Mouse (Mus musculus): ENCODE measurements around the gene Etaa1. TPM values are rescaled to one million over a fixed set of nuclear protein-coding genes. Genes with fewer than 3 reads are reported as not detected.

Gene Etaa1
- 0.30 TPM in 1 of 2 replicates, not detected in the other for polyA plus RNA-seq (2012; ENCODE audit: insufficient read depth, low replicate concordance)

DNA sequence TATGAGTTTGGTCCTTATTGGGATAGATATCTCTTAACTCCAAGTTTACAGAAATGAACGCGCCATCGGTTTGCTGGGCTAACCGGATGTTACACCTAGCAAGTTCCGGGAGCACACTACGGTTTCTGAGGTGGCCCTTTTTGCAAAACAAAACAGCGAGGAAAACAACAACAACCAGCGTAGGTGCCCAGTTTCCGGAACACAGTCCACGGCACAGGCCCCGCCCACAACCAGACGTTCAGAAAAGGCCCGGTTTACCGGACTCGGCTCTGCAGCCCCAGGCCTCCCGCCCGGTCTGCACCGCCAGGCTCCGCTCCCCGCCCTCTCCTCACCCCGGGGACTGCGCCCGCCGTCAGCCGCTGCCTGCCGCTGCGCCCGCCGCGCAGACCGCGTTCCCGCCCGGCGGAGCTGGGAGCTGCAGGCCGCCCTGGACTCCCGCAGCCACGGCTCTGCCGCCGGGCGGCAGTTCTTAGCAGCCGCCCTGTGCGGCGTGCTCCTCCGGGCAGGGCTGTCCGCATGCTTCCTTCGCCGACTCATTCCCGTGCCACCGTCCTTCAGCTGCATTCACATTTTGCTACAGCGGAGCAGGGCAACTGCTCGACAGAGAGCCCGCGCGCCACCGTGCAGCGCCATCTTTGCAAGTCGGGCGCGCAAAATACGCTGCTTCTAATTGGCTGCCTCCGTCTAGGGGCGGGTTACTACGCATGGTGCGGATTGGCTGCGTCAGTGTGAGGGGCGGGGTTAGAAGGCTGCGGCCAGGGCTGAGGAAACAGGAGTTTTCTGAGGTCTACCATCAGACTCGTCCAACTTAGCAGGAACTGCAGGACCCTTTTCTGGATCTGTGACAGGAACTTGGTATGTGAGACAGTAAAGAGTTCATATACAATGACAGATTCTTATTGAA, at the start of gene Etaa1:
Etaa1 (minus strand) TSS at position 645 of the 904 bp plus-strand sequence.
- Histone ChIP-seq H3K27me3 (replicated peaks) (no peaks in the 10 kb centered on the region), H3K9me3 (no peaks in the 10 kb centered on the region), H3K4me1 (peaks cover 9% of the 10 kb centered on the region; the same call in 1 of the 2 replicates), H3K36me3 (replicated peaks; ENCODE audit: low read length) (peaks cover 29% of the 10 kb centered on the region), H3K4me3 (replicated peaks) (peak within 1 kb of the TSS; percentile 93)
- TF ChIP-seq GATA1 (IDR thresholded peaks at IDR 0.05; ENCODE audit: borderline replicate concordance, low read length) (no peak), FLI1 (IDR thresholded peaks at IDR 0.05; ENCODE audit: low read length) (no peak)

DNA sequence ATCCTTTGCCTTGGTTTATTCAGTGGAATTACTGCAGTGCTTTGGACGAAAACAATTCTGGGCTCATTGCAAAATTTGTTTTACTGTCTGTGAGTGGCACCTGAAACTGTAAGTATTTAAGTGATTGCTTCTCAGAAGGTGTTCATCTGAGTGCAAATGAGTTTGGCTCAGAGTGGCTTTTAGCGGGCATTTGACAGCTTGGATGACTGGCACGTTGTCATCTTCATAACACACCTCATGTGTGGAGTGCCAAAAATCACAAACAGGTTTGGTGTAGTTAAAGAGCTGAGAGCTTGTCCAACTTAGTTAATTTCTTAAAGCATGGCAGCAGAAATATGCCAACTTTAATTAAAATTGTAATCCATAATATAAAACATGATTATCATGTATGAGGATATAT, 40.5 kb upstream of the Etaa1 start:
- TF ChIP-seq FLI1 (IDR thresholded peaks at IDR 0.05; ENCODE audit: low read length) (no peak), GATA1 (IDR thresholded peaks at IDR 0.05; ENCODE audit: borderline replicate concordance, low read length) (no peak)
- H3K9me3 ChIP-seq, result 0 out of 2 replicates have a peak, but pooled peaks cover 3% of the 10 kb centered on the region
- H3K4me3 ChIP-seq (replicated peaks), result no peak overlapping the region
- no peaks in the 10 kb centered on the region for H3K27me3 ChIP-seq (replicated peaks)
- no peaks in the 10 kb centered on the region for H3K4me1 ChIP-seq
- H3K36me3 ChIP-seq (replicated peaks; ENCODE audit: low read length), result no peaks in the 10 kb centered on the region

DNA sequence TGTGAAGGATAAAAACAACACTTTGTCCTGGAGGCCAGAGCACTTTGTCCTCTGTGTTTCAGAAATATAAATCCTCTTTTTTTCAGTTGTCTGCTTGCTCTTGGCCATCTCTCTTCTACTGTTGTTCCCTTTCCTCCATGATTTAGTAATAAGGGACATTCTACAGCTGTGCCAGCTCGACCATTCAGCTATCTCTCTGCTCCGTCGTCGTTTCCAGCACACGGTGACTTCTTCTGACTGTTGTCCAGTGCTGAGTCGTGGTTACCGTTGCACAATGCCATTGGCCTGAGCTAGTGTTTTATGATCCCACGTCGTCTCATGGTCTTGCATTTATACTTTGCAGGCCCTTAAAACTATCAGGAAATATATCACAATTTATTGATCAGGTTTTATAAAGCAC, 38.6 kb upstream of the Etaa1 start:
- Histone ChIP-seq H3K4me1 (no peaks in the 10 kb centered on the region), H3K9me3 (0 out of 2 replicates have a peak, but pooled peaks cover 3% of the 10 kb centered on the region), H3K4me3 (replicated peaks) (no peak overlapping the region), H3K27me3 (replicated peaks) (no peaks in the 10 kb centered on the region), H3K36me3 (replicated peaks; ENCODE audit: low read length) (no peaks in the 10 kb centered on the region)
- no peak for TF ChIP-seq GATA1 (IDR thresholded peaks at IDR 0.05; ENCODE audit: borderline replicate concordance, low read length)
- TF ChIP-seq FLI1 (IDR thresholded peaks at IDR 0.05; ENCODE audit: low read length), result no peak

DNA sequence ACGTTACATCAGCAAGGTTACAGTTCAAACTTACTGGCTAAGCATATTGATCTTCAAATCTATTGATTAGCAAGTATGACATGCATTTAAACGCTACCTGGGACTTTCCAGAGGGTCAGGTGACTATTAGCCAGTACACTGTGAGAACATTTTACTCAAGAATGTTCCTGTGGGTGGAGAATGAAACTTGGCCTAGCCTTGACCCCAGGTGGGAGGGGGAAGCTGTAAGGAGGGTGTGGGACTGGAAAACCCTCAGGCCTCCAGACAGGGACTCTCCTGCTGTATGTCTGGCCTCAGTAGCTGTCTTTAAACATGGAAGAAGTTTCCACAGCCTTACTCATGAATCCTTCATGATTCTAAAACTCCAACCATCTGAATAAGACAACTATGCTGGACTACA, 29.7 kb upstream of the Etaa1 start:
- no peak for TF ChIP-seq FLI1 (IDR thresholded peaks at IDR 0.05; ENCODE audit: low read length)
- TF ChIP-seq GATA1 (IDR thresholded peaks at IDR 0.05; ENCODE audit: borderline replicate concordance, low read length), result no peak
- Histone ChIP-seq H3K36me3 (replicated peaks; ENCODE audit: low read length) (no peaks in the 10 kb centered on the region), H3K4me3 (replicated peaks) (no peak overlapping the region), H3K4me1 (no peaks in the 10 kb centered on the region), H3K9me3 (no peaks in the 10 kb centered on the region), H3K27me3 (replicated peaks) (no peaks in the 10 kb centered on the region)

DNA sequence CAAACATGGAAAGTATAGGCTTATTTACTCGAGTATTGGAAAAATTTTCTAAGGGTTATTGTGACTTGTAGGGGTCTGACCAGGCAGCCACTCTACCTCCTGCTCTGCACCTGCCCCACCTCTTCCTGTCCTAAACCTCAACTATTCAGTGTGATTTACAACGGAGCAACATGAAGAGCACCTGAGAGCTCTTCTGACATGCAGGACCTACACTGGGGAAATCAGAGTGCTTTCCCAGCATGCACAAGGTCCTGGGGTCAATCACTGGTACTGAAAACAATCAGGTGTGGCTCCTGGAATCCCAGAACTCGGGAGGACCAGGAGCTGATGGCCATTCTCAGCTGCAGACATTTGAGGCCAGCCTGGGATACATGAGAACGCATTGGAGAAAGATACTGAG, 27.6 kb upstream of the Etaa1 start:
- Histone ChIP-seq H3K4me1 (no peaks in the 10 kb centered on the region), H3K36me3 (replicated peaks; ENCODE audit: low read length) (no peaks in the 10 kb centered on the region), H3K9me3 (no peaks in the 10 kb centered on the region), H3K27me3 (replicated peaks) (no peaks in the 10 kb centered on the region), H3K4me3 (replicated peaks) (no peak overlapping the region)
- TF ChIP-seq FLI1 (IDR thresholded peaks at IDR 0.05; ENCODE audit: low read length) (no peak), GATA1 (IDR thresholded peaks at IDR 0.05; ENCODE audit: borderline replicate concordance, low read length) (no peak)

DNA sequence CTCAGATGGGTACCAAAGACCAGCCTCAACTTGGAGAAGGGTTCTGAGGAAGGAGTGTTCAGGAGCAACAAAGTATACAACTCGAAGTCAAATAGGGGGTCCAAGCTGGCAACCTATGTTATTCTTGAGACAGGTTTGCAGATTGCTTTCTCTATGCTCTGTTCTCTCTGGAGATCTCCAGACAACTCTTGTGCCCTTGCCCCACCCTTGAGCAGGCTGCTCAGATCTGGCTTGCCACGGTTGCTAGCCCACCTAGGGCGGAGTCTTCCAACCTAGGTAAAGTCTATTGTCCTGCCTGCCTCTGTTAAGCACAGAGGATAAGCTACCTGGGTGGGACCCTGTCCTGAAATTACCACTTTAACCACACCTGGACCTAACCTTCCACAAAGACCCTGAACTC, 21.9 kb upstream of the Etaa1 start:
- no peaks in the 10 kb centered on the region for H3K4me1 ChIP-seq
- H3K27me3 ChIP-seq (replicated peaks), result no peaks in the 10 kb centered on the region
- no peak overlapping the region for H3K4me3 ChIP-seq (replicated peaks)
- peaks cover 6% of the 10 kb centered on the region for H3K9me3 ChIP-seq
- H3K36me3 ChIP-seq (replicated peaks; ENCODE audit: low read length), result no peaks in the 10 kb centered on the region
- no peak for TF ChIP-seq GATA1 (IDR thresholded peaks at IDR 0.05; ENCODE audit: borderline replicate concordance, low read length)
- TF ChIP-seq FLI1 (IDR thresholded peaks at IDR 0.05; ENCODE audit: low read length), result no peak

DNA sequence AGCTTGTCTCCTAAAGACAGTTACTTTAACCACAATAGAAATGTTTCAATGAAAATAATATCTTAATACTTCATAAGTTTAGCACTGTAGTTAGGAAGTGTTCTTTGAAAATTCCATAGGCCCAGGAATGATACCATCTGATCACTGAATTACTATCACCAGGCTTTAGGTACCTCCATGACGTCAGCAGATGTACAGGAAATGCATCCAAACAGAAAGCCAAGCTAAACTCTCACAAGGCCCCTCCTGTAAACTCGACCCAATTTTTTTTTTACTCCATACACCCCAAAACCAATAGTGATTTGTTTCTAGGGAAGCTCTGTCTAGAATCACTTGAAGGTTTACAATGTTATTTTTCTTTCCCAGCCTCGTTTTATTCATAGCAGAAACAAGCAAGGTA, 884 bp downstream of the Etaa1 start:
- TF ChIP-seq GATA1 (IDR thresholded peaks at IDR 0.05; ENCODE audit: borderline replicate concordance, low read length), result no peak
- TF ChIP-seq FLI1 (IDR thresholded peaks at IDR 0.05; ENCODE audit: low read length), result no peak
- H3K4me3 ChIP-seq (replicated peaks), result peak overlapping the region; percentile 93

DNA sequence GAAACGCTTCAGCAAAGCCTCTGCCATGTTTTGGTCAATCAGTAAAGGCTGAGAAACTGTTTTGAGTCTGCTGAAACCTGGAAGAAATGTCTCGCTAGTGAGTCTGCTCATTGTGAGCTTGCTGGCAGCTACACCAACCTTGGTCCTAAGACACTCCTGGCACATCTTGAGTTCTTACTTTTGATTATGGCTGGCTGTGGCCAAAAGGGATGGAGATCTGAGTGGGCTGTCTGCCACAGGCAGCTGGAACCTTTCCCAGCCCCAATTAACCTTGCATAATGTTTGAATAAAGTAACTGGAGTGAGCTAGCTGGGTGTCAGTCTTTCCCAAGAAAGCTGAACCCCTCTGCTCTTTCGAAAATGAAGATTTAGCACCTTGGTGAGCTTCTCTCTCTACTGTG, 2.3 kb downstream of the Etaa1 start:
- Histone ChIP-seq H3K4me3 (replicated peaks) (no peak overlapping the region), H3K27me3 (replicated peaks) (no peaks in the 10 kb centered on the region), H3K36me3 (replicated peaks; ENCODE audit: low read length) (peaks cover 48% of the 10 kb centered on the region), H3K9me3 (no peaks in the 10 kb centered on the region), H3K4me1 (peaks cover 9% of the 10 kb centered on the region; the same call in 1 of the 2 replicates)
- no peak for TF ChIP-seq GATA1 (IDR thresholded peaks at IDR 0.05; ENCODE audit: borderline replicate concordance, low read length)
- TF ChIP-seq FLI1 (IDR thresholded peaks at IDR 0.05; ENCODE audit: low read length), result no peak

More for the DNA sequence above, 884 bp downstream of the Etaa1 start:
- H3K9me3 ChIP-seq, result no peaks in the 10 kb centered on the region
- H3K27me3 ChIP-seq (replicated peaks), result no peaks in the 10 kb centered on the region
- peaks cover 9% of the 10 kb centered on the region; the same call in 1 of the 2 replicates for H3K4me1 ChIP-seq
- H3K36me3 ChIP-seq (replicated peaks; ENCODE audit: low read length), result peaks cover 35% of the 10 kb centered on the region

DNA sequence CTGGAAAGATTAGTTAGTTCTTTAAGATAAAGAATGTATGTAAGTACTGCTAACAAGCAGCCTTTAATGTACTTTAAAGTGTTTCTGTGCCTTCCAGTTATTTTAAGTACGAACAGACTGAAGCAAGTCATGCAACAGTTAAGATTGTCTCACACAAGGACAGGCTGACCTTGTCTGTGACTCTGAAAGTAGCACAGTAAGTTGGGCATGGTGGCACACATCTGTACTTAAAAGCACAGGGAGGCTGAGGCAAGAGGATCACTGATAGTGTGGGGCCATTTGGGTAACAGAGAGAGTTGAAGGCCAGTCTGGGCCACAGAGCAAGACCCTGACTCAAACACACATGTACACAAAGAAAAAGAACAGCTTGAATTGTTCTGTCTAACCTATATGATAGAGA, 14.5 kb downstream of the Etaa1 start:
- Histone ChIP-seq H3K4me3 (replicated peaks) (no peak overlapping the region), H3K36me3 (replicated peaks; ENCODE audit: low read length) (peaks cover 24% of the 10 kb centered on the region), H3K27me3 (replicated peaks) (no peaks in the 10 kb centered on the region), H3K9me3 (no peaks in the 10 kb centered on the region), H3K4me1 (peaks cover 8% of the 10 kb centered on the region)
- TF ChIP-seq GATA1 (IDR thresholded peaks at IDR 0.05; ENCODE audit: borderline replicate concordance, low read length), result no peak

DNA sequence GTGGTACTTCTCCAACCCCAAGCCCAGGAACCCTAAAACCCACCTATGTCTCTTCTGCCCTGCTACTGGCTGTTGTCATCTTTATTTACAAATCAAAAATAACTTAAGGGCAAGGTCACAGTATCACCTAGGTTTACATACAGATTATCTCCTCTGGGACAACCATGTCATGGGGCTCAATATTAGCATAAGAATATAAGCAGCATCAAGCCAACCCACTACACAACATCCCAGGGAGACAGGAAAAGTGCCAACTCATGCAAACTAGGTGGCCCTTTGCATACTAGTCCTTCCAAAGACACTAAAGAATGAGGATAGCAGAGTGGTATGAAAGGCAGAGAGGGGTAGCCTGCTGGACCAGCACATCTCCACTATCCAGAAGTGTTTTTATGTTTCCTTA, 15.7 kb downstream of the Etaa1 start:
- H3K9me3 ChIP-seq, result no peaks in the 10 kb centered on the region
- no peak overlapping the region for H3K4me3 ChIP-seq (replicated peaks)
- H3K36me3 ChIP-seq (replicated peaks; ENCODE audit: low read length), result peaks cover 23% of the 10 kb centered on the region
- TF ChIP-seq GATA1 (IDR thresholded peaks at IDR 0.05; ENCODE audit: borderline replicate concordance, low read length) (no peak), FLI1 (IDR thresholded peaks at IDR 0.05; ENCODE audit: low read length) (no peak)
- peaks cover 8% of the 10 kb centered on the region for H3K4me1 ChIP-seq
- H3K27me3 ChIP-seq (replicated peaks), result no peaks in the 10 kb centered on the region
